In genomic region chr3:66325486-66325951, GRCm38 (mm10) we compare ENCODE assay signal across 16 mouse cellular contexts. TPM values are rescaled to one million over a fixed set of nuclear protein-coding genes. Genes with fewer than 3 reads are reported as not detected.
DNase-seq lines count a peak whose midpoint lies in the region; ATAC-seq and TF ChIP-seq lines count a peak whose summit lies in the region.
"Had no signal": no experiment of that assay in that cellular context is flagged by ENCODE, and none has a peak within 500 bp of the region (broad histone marks: within the 10 kb centered on the region; RNA-seq: fewer than 3 reads in every experiment).

No protein-coding gene starts in this region.

- H3K27me3 ChIP-seq in forebrain, embryonic 15.5 days: no peaks in the 10 kb centered on the region
- no peaks in the 10 kb centered on the region for H3K27me3 ChIP-seq in midbrain, embryonic 12.5 days
- H3K27me3 ChIP-seq: limb, embryonic 15.5 days had no signal

- TF ChIP-seq CTCF in brain, embryonic 14.5 days (IDR thresholded peaks at IDR 0.05; ENCODE audit: borderline replicate concordance, extremely low read depth, insufficient read depth, insufficient read length): peak; percentile 44; the same call in 1 of the 2 replicates

- H3K4me2 ChIP-seq in forebrain, embryonic 15.5 days (replicated peaks): no peak overlapping the region
- peak overlapping the region; percentile 29; the same call in 1 of the 2 replicates for H3K4me2 ChIP-seq in midbrain, embryonic 12.5 days (replicated peaks)
- H3K4me2 ChIP-seq: limb, embryonic 15.5 days had no signal

- H3K9ac ChIP-seq in forebrain, embryonic 15.5 days (replicated peaks): no peak overlapping the region
- H3K9ac ChIP-seq in midbrain, embryonic 12.5 days (replicated peaks): no peak overlapping the region
- H3K9ac ChIP-seq: limb, embryonic 15.5 days had no signal

- peak; percentile 97 for ATAC-seq in forebrain, embryonic 15.5 days (replicated peaks)
- ATAC-seq in midbrain, embryonic 12.5 days (ENCODE audit: low FRiP score, low read depth): peak; percentile 94
- ATAC-seq: activated CD4-positive, CD25-positive, alpha-beta regulatory T cell, adult 4 months had no signal

- no peak for TF ChIP-seq POLR2A in brain, embryonic 14.5 days (IDR thresholded peaks at IDR 0.05; ENCODE audit: borderline replicate concordance, extremely low read depth, insufficient read depth, insufficient read length, poor library complexity, severe bottlenecking)

- no peaks in the 10 kb centered on the region for H3K36me3 ChIP-seq in forebrain, embryonic 15.5 days
- H3K36me3 ChIP-seq in midbrain, embryonic 12.5 days: no peaks in the 10 kb centered on the region
- H3K36me3 ChIP-seq: limb, embryonic 15.5 days had no signal

- WGBS in forebrain, embryonic 15.5 days: 5% methylated on average over 5 of the region's 5 CpGs
- WGBS in midbrain, embryonic 12.5 days: 26% methylated on average over 5 of the region's 5 CpGs

- peak overlapping the region; percentile 76 for H3K27ac ChIP-seq in forebrain, embryonic 15.5 days (replicated peaks)
- H3K27ac ChIP-seq in midbrain, embryonic 12.5 days (replicated peaks): peak overlapping the region; percentile 91
- H3K27ac ChIP-seq: limb, embryonic 15.5 days had no signal

- peaks cover 30% of the 10 kb centered on the region for H3K4me1 ChIP-seq in forebrain, embryonic 15.5 days
- H3K4me1 ChIP-seq in midbrain, embryonic 12.5 days: peaks cover 21% of the 10 kb centered on the region
- H3K4me1 ChIP-seq: limb, embryonic 15.5 days had no signal

- intact Hi-C loops in heart, postnatal 25 days (cut with DNase I): no loop called here

- H3K9me3 ChIP-seq in forebrain, embryonic 15.5 days: no peaks in the 10 kb centered on the region
- no peaks in the 10 kb centered on the region for H3K9me3 ChIP-seq in midbrain, embryonic 12.5 days
- H3K9me3 ChIP-seq: limb, embryonic 15.5 days had no signal

- DNase-seq in MN1 (ENCODE audit: low spot score): peak; percentile 14
- DNase-seq in brain, embryonic 14.5 days (ENCODE audit: low read depth): peak; percentile 98
- DNase-seq in heart, adult 8-10 months (ENCODE audit: low spot score): no peak
- DNase-seq in frontal cortex, postnatal 36 days (ENCODE audit: low spot score in 2 of 2): no peak
- DNase-seq in heart, postnatal 25 days (ENCODE audit: low spot score): no peak
- DNase-seq in B cell, adult 2 months: no peak
- DNase-seq: gastrocnemius, postnatal 25 days; heart, postnatal 10 days; kidney, postnatal 10 days; lung, postnatal 14 days; thymus, adult 2 months had no signal

- no peak overlapping the region for H3K4me3 ChIP-seq in forebrain, embryonic 15.5 days
- H3K4me3 ChIP-seq in midbrain, embryonic 12.5 days: no peak overlapping the region
- H3K4me3 ChIP-seq: limb, embryonic 15.5 days had no signal

RNA-seq across cellular contexts. Expression of gene Veph1, which starts 28.9 kb away (rescaled TPM):
- 2.1 and 3.3 TPM in 2 replicates for polyA plus RNA-seq in brain, embryonic 14.5 days (2012; rRNA removed)
- polyA plus RNA-seq in forebrain, embryonic 15.5 days (2015; fragmentation: Nextera tagmentation; extraction: Ambion mirVana): 10.2 and 11.7 TPM in 2 replicates
- 18.1 and 18.7 TPM in 2 replicates for polyA plus RNA-seq in midbrain, embryonic 12.5 days (2016; fragmentation: Nextera tagmentation; extraction: Ambion mirVana)
- total RNA-seq in heart, adult 8-10 months (2022): under 1 TPM in 1 of 4 experiments, not detected in 3; 0.03 TPM
- not detected for total RNA-seq in heart, postnatal 25 days (2021)
- total RNA-seq: gastrocnemius, postnatal 25 days had no signal
- polyA plus RNA-seq: activated CD4-positive, CD25-positive, alpha-beta regulatory T cell, adult 4 months; spleen, adult 2 months; thymus, adult 2 months had no signal

Comparison
In these comparisons a context has a peak if more than half of its experiments do, and no peak if none do; other contexts are left out.
1. DNase-seq: peak in MN1 (single experiment) and brain, embryonic 14.5 days (single experiment); none in heart, adult 8-10 months (single experiment), frontal cortex, postnatal 36 days (0 of 2), heart, postnatal 25 days (single experiment) and B cell, adult 2 months (0 of 2).